Mouse (Mus musculus): ENCODE measurements around the gene Kcng4.
A peak's percentile ranks its signal among the peaks of the same experiment; 100 is the strongest.

Kcng4 gene

DNA sequence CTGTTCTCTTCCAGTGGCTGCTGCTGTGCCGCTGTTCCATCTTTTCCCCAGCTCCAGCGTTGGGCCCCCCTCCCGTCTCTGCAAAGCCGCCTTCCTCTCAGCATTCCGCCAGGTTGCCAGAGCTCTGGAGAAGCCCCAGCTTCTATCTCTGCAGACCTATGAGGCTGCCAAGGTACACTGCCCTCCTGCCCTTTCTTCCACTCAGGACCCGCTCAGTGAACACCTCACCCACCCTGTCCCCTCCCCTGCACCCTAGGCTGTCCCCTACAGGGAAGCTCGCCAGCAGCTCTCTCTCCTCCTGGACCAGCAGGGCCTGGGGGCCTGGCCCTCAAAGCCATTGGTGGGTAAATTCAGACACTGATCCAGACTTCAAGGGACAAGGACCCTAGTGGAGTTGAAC, 19.1 kb downstream of the Kcng4 start:
- DNase-seq (ENCODE audit: low spot score), result no peak

DNA sequence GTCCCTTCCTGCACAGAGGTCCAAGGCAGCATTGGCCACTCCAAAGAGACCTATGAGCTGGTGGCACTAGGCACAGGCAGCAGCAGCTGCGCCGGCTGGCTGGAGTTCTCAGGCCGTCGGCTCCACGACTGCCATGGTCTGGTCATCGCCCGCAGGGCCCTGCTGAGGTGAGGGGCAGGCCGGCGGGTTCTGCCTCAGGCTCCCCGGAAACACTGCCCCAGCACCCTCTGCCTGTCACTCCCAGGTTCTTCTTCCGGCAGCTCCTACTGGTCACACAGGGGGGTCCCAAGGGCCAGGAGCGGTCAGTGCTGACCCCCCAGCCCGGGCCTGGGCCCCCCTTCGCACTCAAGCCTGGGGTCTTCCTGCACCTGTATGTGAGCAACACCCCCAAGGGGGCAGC, 20.4 kb downstream of the Kcng4 start:
- DNase-seq (ENCODE audit: low spot score), result no peak

GRCm38 (mm10) chr8:119612471-119612870, 23.0 kb downstream of the Kcng4 start, which contains the start of gene Adad2:
TSS of gene Adad2 (plus strand) at chr8:119612747.
- no peak for DNase-seq (ENCODE audit: low spot score)

GRCm38 (mm10) chr8:119606224-119606623, 29.3 kb downstream of the Kcng4 start:
- no peak for DNase-seq (ENCODE audit: low spot score)

DNA sequence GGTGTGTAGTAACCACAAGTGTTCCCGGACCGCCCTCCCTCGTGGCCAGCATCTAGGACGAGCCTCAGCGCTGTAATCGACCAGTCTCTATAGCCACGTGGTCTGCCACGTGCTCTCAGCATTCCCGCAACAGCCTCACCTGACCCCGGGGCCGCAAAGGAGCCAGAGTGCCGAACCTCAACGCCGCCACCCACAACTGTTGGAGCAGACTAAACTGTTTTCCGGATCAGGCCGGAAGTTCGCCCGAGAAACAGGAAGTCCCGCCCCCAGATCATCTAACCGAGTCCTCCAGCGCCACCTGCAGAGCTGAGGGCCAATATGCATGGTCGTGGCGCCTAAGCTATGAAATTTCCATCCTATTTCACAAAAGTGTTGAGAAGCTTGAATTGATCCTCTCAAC, 30.5 kb downstream of the Kcng4 start, which contains the start of gene Taf1c:
Taf1c (minus strand) TSS at position 227 of the 400 bp plus-strand sequence.
- DNase-seq (ENCODE audit: low spot score), result peak; percentile 91

DNA sequence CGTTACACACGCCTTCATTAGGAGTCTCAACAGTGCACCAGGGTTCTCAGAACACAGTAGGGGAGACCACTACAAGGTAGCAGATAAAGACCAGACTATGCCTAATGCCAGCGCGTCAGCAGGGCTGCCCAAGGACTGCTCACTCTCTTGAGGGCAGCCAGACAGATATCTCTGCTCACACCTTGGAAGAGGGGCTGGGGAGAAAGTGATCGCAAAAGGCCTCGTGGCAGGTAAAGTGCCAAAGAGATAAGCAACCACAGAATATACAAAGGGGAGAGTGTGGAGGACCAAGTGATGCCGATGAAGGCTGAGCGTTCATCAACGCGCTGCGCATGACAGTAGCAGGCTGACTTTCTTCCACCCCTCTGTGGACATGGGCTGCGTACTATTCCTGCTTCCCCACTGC, 31.1 kb downstream of the Kcng4 start:
- DNase-seq (ENCODE audit: low spot score), result peak; percentile 43

- no peak for DNase-seq (ENCODE audit: low spot score)
These were observed 31.7 kb downstream of the Kcng4 start for GRCm38 (mm10) chr8:119603771-119604170.

GRCm38 (mm10) chr8:119591456-119591855, 44.0 kb downstream of the Kcng4 start:
- DNase-seq (ENCODE audit: low spot score), result no peak

DNA sequence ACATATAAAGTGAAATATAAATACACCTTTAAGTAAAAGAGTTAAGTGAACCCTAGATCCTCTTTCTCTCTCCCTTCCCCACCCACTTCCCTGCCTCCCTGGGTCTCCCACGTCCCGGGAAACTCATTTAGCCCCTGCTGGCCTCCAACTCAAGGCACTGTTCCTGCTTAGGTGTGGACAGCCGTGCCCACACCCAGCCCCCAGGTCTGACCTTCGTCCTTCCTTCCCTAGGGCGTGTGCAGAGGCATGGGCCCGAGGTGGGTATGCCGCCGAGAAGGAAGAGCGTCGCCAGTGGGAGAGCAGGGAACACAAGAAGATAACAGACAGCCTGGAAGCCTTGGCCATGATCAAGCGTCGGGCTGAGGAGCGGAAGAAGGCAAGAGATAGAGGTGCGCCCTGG, 45.1 kb downstream of the Kcng4 start:
- DNase-seq (ENCODE audit: low spot score), result no peak

DNA sequence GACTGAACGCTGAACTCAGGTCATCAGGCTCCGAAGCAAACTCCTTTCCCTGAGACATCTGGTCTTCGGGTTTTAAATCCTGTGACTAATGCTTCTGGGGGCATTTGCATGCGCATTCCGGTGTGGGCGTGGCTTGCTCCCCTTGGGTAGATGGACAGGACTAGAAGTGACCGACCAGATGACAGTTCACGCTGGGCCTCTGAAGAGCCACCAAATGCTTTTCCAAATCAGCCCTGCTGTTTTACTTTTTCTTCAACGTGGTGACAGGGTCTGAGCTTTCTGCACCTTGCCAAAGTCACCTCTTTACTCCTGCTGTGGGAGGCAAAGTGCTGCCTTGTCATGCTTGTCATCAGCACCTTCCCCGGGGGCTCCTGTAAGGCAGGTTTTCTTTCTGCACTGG, 46.6 kb downstream of the Kcng4 start:
- no peak for DNase-seq (ENCODE audit: low spot score)

GRCm38 (mm10) chr8:119588321-119588720, 47.2 kb downstream of the Kcng4 start:
- no peak for DNase-seq (ENCODE audit: low spot score)

GRCm38 (mm10) chr8:119585901-119586300, 49.6 kb downstream of the Kcng4 start:
- no peak for DNase-seq (ENCODE audit: low spot score)

- no peak for DNase-seq (ENCODE audit: low spot score)
These were observed 54.9 kb downstream of the Kcng4 start for GRCm38 (mm10) chr8:119580441-119581161.

DNA sequence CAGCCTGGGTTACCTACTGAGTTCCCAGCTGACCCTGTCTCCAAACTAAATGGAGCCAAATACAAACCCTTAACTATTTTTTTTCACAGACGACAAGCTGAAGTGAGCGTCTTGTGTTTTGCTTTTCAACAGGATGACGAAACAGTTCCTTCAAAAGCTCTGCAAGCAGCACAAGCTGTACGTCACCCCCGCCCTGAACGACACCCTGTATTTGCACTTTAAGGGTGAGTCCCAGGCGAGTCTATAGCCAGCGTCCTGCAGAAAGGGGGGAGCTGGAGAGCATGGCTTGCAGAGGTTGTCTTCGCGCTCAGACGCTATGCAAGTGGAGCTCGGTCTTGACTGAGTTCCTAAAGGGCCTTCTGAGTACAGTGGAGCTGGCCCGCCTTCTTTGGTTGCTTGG, 56.4 kb downstream of the Kcng4 start:
- no peak for DNase-seq (ENCODE audit: low spot score)

DNA sequence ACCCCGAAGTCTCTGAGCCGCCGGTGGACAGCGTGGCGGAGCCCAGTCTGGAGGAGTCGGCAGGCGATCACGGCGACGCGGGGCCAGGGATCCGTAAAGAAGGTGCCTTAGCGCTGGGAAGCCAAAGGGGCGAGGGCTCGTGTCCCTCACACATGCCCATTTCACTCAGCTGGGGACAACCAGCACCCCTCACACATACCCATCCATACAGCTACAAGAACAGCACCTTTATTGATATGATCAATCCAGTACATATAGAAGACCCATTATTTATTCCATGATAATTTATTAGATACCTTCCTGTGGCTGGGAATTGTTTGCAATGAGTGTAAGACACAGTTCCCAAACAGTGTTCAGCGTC, 60.1 kb downstream of the Kcng4 start:
- DNase-seq (ENCODE audit: low spot score), result no peak

GRCm38 (mm10) chr8:119574437-119575365, 60.8 kb downstream of the Kcng4 start, which contains the start of the genes Hsdl1 and Dnaaf1:
TSS of gene Hsdl1 (minus strand) at chr8:119575183.
TSS of gene Dnaaf1 (plus strand) at chr8:119575235.
- DNase-seq (ENCODE audit: low spot score), result peak; percentile 88

All from c-Kit-positive CD71-positive TER-119-positive erythroid progenitor cells, embryonic 14.5 days (primary cell).